Mouse (Mus musculus) hindlimb bud, embryonic 11.5 days (tissue): ENCODE results near the gene Lcn4.

ENCODE experiments used
- DNase-seq: peaks from one replicate; pipeline ENCODE4 v3.0.0-alpha.2; 2012; ENCODE audit warnings: low read depth, low spot score; ENCODE audit errors: extremely low spot score

Lcn4 gene

DNA sequence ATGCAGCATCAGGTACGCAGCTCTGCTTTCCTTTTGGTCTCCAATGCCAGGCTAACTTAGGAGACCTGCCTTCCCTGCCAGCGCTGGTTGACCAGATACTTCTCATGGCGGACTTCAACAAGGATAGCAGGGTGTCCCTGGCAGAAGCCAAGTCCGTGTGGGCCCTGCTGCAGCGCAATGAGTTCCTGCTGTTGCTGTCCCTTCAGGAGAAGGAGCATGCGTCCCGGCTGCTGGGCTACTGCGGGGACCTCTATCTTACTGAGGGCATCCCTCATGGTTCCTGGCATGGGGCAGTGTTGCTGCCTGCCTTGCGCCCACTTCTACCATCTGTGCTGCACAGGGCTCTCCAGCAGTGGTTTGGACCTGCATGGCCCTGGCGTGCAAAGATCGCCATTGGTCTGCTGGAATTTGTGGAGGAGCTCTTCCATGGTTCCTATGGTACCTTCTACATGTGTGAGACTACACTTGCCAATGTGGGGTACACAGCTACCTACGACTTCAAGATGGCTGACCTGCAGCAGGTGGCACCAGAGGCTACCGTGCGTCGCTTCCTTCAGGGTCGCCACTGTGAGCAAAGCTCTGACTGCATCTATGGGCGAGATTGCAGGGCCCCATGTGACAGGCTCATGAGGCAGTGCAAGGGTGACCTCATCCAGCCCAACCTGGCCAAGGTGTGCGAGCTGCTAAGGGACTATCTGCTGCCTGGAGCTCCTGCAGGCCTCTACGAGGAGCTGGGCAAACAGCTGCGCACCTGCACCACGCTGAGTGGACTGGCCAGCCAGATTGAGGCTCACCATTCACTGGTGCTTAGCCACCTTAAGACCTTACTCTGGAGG, 35.4 kb downstream of the Lcn4 start:
- no peak for DNase-seq

DNA sequence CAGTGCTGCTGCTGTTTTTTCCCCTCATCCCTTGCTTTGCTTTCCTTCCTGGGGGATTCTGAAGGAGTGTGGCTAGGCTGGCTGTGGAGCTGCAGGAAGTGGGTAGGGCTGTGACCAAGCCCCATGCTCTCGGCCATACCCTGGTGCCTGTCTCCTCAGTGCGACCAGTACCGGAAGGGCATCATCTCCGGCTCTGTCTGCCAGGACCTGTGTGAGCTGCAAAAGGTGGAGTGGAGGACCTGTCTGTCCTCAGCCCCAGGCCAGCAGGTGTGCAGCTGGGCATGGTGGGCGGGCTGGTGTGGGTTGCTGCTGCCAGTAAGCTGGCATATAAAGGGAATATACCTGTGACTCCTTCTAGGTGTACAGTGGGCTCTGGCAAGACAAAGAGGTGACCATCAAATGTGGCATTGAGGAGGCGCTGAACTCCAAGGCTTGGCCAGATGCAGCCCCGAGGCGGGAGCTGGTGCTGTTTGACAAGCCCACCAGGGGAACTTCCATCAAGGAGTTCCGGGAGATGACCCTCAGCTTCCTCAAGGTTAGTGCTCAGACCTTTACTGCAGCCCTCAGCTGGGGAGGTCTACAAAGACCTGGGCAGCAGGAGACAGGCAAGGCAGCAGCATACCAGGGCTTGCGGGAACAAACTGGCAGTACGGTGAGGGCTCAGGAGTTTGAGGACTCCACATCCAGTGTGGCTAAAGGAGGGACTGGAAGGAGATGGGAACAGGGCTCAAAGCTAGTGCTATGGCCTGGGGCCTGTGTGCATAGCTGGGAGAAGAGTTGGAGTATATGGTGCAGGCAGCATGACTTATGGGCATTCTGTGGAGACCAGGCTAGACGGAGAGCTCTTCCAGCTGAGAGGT, 36.2 kb downstream of the Lcn4 start:
- DNase-seq, result no peak

DNA sequence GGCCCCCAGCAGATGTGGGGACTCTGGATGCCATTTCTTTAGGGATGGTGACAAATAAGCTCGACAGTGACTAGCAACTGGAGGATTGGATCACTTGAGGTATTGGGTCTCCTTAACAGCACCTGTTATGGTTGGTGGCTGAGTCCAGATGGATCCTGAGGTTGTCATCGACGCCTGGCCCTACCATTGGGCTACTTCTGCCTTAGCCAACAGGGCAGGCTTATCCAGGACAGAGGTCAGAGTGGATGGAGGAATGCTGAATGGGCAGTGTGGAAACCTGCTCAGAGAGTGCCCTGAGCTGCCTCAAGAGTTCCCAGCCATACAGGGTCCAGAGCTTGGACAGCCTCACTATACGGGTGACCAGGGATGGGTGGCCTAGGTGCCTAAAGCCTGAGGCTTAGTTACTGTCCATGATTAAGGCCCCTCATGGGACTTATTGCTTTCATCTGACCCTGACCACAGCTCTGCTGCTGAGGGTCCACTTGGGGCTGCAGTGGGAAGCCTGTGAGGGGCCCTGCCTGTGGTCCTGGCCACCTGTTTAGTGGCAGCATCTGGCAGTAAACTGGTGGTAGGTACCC, 37.0 kb downstream of the Lcn4 start:
- DNase-seq, result no peak

DNA sequence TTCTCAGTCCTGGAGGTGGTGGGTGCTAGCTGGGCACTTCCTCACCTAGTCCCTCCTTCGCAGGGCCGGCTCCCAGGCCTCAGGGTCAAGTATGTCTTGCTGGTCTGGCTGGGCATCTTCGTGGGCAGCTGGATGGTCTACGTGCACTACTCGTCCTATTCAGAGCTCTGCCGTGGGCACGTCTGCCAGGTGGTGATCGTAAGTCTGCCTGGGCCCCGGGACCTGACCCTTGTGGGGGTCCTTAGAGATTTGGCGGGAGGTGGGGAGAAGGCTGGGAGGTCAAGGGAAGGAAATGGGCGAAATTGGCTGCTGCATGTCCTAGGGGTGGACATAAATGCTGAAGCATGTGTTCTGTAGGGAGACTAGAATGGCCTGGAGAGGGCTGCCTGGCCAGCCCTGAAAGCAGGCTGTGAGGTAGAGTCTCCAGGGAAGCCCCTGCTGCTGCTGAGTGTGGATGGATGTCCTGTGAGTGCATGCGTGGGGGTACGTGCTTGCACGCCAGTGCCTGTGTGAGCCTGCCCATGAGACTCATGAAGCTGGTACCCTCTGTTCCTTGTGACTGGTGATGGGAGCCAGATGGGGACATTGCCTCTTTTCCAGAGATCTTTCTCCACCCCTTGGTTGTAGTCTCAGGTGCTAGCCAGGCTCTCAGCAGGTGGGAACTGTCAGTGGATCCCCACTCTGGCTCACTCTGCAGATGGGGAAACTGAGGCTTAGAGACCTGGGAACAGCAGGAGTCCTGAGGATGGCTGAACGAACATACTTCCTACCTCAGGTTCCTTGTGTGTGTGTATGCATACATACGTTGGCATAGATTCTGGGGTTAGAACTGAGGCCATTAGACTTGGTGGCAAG, 38.3 kb downstream of the Lcn4 start:
- no peak for DNase-seq

DNA sequence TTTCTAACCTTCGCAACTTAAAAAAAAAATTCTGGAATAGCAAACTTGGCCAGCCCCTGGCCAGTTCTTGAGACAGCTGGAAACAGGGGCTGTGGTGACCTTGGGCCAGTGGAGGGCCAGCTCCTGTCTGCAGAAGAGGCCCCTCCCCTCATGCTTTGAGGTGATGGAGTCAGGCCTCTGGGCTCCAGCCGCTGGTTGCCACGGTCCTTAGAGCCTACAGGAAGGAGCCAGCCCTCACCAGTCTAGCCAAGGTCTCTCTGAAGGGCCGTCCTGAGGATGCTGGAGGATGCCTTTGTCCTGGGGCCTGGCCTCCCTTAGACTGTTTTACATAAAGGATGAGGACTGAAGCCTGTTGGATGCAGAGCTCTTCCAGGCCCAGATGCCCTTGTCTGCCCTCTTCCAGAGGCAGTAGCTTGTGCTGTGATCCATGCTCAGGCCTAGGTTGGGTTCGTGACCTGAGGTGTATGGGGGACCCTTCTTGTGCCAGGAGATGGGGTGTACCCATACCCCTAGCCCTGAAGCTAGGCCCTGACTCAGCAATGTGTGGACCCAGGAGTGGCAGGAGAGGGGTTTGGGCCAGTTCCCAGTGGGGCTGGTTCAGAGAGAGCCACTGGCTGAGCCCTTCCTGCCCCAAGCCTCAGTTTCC, 42.2 kb downstream of the Lcn4 start:
- no peak for DNase-seq

DNA sequence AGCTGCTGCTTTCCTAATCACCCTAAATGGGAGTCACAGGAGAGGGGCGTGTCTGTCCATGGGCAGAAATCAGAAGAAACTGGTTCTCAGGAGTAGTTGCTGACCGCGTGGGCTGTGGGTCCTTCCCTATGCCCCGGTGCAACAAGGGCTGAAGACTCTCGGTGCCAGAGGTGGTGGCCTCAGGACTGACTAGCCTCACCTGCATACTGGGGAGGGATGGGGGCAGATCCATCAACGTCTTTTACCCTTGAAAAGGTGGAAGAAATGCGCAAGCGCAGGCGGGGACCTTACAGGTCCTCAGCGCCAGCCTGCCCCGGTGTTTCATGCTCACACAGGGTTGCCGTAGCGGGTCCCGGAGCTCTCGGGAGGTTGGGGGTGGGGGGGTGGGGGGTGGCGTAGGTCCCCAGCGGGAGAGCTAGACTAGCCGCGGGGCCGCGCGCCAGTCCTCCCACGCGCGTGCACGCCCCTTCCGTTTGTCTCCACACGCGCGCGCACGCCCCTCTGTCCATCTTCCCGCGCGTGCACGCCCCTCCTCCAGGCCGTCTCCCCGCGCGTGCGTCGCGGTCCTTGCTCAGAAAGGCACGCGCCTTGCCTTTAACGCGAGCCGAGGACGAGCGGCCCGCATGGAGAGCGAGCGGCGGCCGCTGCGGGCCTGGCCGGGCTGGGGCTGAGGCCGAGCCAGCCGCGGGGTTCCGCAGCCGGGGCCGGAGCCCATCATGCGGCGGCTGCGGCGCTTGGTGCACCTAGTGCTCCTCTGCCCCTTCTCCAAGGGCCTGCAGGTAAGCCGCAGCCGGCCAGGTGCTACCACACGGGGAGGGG, 43.0 kb downstream of the Lcn4 start, which contains the start of gene Fam69b:
Gene Fam69b (plus strand): TSS at position 537 of the 819 bp plus-strand sequence.
- DNase-seq, result no peak

DNA sequence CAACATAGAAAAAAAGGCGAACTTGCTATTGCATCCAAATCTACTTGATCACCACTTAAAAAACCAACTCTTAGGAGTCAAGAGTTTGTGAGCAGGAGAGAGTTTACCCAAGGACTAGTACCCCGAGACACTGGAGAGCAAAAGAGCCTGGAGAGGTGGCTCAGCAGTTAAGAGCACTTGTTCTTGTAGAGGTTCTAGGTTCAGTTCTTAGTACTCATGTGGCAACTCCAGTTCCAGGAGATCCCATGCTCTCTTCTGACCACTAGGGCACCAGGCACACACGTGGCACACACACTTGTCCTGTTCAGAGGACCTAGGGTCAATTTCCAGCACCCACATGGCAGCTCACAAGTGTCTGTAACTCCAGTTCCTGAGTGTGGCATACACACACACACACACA, 45.0 kb downstream of the Lcn4 start:
- no peak for DNase-seq

DNA sequence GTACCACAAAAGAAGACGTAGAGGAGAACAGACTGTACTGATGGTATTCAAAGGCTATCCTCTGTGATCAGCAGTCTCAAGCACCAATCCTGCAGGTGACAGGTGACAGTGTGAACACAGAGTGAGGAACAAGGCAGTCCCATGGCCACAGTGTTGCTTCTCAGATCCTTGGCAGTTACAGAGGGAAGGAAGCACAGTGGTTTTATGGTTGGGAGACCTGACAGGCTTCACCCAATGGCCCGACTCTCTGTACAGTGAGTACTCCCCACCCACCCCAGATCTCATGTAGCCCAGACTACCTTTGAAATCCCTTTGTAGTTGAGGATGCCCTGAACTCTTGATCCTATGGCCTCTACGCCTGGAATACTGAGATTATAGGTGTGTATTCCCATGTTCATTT, 45.7 kb downstream of the Lcn4 start:
- no peak for DNase-seq

DNA sequence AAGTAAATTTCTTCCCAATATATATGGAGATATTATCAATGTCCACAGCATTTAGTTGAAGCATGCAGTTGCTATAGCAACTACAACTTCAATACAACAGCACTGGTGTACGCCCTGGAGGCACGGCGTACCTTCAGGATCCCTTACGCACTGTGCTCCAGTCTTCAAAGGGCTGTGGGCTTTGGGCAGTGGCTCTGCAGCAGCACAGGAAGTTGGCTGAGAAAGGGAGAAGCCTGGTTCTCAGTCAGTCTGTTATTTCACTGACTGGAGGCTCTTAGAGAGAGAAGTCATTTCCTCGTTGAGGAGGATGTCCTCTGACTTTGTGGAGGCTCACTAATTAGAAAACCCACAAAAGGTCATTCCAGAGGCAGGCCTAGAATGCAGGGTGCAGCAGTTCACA, 48.1 kb downstream of the Lcn4 start:
- no peak for DNase-seq

DNA sequence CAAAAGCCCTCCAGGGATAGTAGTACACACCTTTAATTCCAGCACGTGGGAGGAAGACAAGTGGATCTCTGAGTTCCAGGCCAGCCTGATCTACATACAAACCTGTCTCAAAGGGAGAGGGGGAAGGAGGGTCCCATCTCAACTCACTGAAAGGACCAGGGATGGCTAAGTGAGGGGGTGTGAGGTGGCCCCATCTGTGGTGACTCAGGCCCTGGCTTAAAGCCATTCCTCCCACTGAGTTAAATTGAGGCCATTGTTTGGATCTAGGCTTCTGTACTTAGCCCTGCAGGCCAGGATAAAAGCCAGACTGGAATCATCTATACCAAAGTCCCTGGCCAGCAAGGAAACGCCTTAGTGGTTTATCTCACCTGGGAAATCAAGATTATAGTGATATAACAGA, 49.8 kb downstream of the Lcn4 start:
- DNase-seq, result no peak

DNA sequence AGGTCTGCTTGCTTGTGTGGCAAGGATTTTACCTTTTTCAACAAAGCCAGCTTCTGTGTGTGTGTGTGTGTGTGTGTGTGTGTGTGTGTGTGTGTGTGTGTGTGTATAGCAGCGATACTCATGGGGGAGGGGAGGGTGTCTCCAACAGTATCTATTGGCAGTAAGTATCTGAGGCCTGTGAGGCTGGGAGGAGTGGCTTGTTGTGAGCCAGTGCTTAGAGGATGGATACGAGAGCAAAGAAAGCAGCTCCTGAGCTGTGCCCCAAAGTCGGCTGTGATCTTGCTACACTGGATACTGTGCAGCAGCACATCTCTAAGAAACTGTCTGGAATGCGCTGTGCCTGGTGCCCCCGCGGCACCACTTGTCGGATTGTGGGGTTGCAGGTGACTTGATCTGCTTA, 53.2 kb downstream of the Lcn4 start:
- no peak for DNase-seq
